Mouse (Mus musculus): ENCODE measurements at regions not wholly inside any gene's neighbourhood (a gene's known extent, or its start where the extent isn't known, plus 50 kb on each side); places are given as distances from the start of the nearest gene placed in this dataset.

- no peak for TF ChIP-seq CTCF (IDR thresholded peaks at IDR 0.05; ENCODE audit: borderline replicate concordance, control insufficient read depth, extremely low read depth, insufficient read depth, low read length, poor library complexity)
- TF ChIP-seq POLR2A (IDR thresholded peaks at IDR 0.05; ENCODE audit: control insufficient read depth, extremely low read depth, insufficient read depth, low read length, poor library complexity) = no peak
- DNase-seq = no peak
- Histone ChIP-seq H3K36me3 (ENCODE audit: control insufficient read depth, insufficient read depth, low read length) (no peaks in the 10 kb centered on the region), H3K4me3 (ENCODE audit: control insufficient read depth, insufficient read depth, low read length) (no peak overlapping the region), H3K27ac (ENCODE audit: control insufficient read depth, insufficient read depth, low read length) (no peak overlapping the region), H3K27me3 (ENCODE audit: control insufficient read depth, insufficient read depth, low read length) (no peaks in the 10 kb centered on the region), H3K4me1 (replicated peaks; ENCODE audit: control insufficient read depth, insufficient read depth, low read length) (no peaks in the 10 kb centered on the region)
- 93% methylated on average over 5 of the region's 5 CpGs for WGBS
Measured at GRCm38 (mm10) chr10:44873642-44874285, 193.2 kb upstream of the Prep start.

- no peaks in the 10 kb centered on the region for H3K4me1 ChIP-seq (replicated peaks; ENCODE audit: control insufficient read depth, insufficient read depth, low read length)
- TF ChIP-seq POLR2A (IDR thresholded peaks at IDR 0.05; ENCODE audit: control insufficient read depth, extremely low read depth, insufficient read depth, low read length, poor library complexity) (no peak), CTCF (IDR thresholded peaks at IDR 0.05; ENCODE audit: borderline replicate concordance, control insufficient read depth, extremely low read depth, insufficient read depth, low read length, poor library complexity) (no peak)
- no peaks in the 10 kb centered on the region for H3K36me3 ChIP-seq (ENCODE audit: control insufficient read depth, insufficient read depth, low read length)
- H3K27me3 ChIP-seq (ENCODE audit: control insufficient read depth, insufficient read depth, low read length) = no peaks in the 10 kb centered on the region
- no peak overlapping the region for H3K4me3 ChIP-seq (ENCODE audit: control insufficient read depth, insufficient read depth, low read length)
- DNase-seq = no peak
- WGBS = 92% methylated on average over 1 of the region's 1 CpGs
- no peak overlapping the region for H3K27ac ChIP-seq (ENCODE audit: control insufficient read depth, insufficient read depth, low read length)
Measured at GRCm38 (mm10) chr10:44864191-44864747, 202.7 kb upstream of the Prep start.

- 86% methylated on average over 8 of the region's 8 CpGs for WGBS
Measured at GRCm38 (mm10) chr10:44862360-44862674, 204.7 kb upstream of the Prep start.

GRCm38 (mm10) chr10:44861671-44862359, 205.2 kb upstream of the Prep start:
- DNase-seq = no peak
- WGBS = 63% methylated on average over 10 of the region's 10 CpGs
- Histone ChIP-seq H3K36me3 (ENCODE audit: control insufficient read depth, insufficient read depth, low read length) (no peaks in the 10 kb centered on the region), H3K4me3 (ENCODE audit: control insufficient read depth, insufficient read depth, low read length) (no peak overlapping the region), H3K4me1 (replicated peaks; ENCODE audit: control insufficient read depth, insufficient read depth, low read length) (no peaks in the 10 kb centered on the region), H3K27me3 (ENCODE audit: control insufficient read depth, insufficient read depth, low read length) (no peaks in the 10 kb centered on the region), H3K27ac (ENCODE audit: control insufficient read depth, insufficient read depth, low read length) (no peak overlapping the region)
- no peak for TF ChIP-seq CTCF (IDR thresholded peaks at IDR 0.05; ENCODE audit: borderline replicate concordance, control insufficient read depth, extremely low read depth, insufficient read depth, low read length, poor library complexity)
- TF ChIP-seq POLR2A (IDR thresholded peaks at IDR 0.05; ENCODE audit: control insufficient read depth, extremely low read depth, insufficient read depth, low read length, poor library complexity) = no peak

More at GRCm38 (mm10) chr10:44862360-44862674, 204.7 kb upstream of the Prep start:
- H3K27ac ChIP-seq (ENCODE audit: control insufficient read depth, insufficient read depth, low read length) = no peak overlapping the region
- no peaks in the 10 kb centered on the region for H3K4me1 ChIP-seq (replicated peaks; ENCODE audit: control insufficient read depth, insufficient read depth, low read length)
- DNase-seq = no peak
- TF ChIP-seq POLR2A (IDR thresholded peaks at IDR 0.05; ENCODE audit: control insufficient read depth, extremely low read depth, insufficient read depth, low read length, poor library complexity) = no peak
- TF ChIP-seq CTCF (IDR thresholded peaks at IDR 0.05; ENCODE audit: borderline replicate concordance, control insufficient read depth, extremely low read depth, insufficient read depth, low read length, poor library complexity) = no peak
- H3K27me3 ChIP-seq (ENCODE audit: control insufficient read depth, insufficient read depth, low read length) = no peaks in the 10 kb centered on the region
- H3K4me3 ChIP-seq (ENCODE audit: control insufficient read depth, insufficient read depth, low read length) = no peak overlapping the region
- no peaks in the 10 kb centered on the region for H3K36me3 ChIP-seq (ENCODE audit: control insufficient read depth, insufficient read depth, low read length)

- WGBS = 91% methylated on average over 4 of the region's 4 CpGs
- TF ChIP-seq POLR2A (IDR thresholded peaks at IDR 0.05; ENCODE audit: control insufficient read depth, extremely low read depth, insufficient read depth, low read length, poor library complexity) (no peak), CTCF (IDR thresholded peaks at IDR 0.05; ENCODE audit: borderline replicate concordance, control insufficient read depth, extremely low read depth, insufficient read depth, low read length, poor library complexity) (no peak)
- Histone ChIP-seq H3K27ac (ENCODE audit: control insufficient read depth, insufficient read depth, low read length) (no peak overlapping the region), H3K4me3 (ENCODE audit: control insufficient read depth, insufficient read depth, low read length) (no peak overlapping the region), H3K4me1 (replicated peaks; ENCODE audit: control insufficient read depth, insufficient read depth, low read length) (no peaks in the 10 kb centered on the region), H3K27me3 (ENCODE audit: control insufficient read depth, insufficient read depth, low read length) (no peaks in the 10 kb centered on the region), H3K36me3 (ENCODE audit: control insufficient read depth, insufficient read depth, low read length) (no peaks in the 10 kb centered on the region)
- no peak for DNase-seq
Measured at GRCm38 (mm10) chr10:44857444-44857843, 209.6 kb upstream of the Prep start.

GRCm38 (mm10) chr10:44854109-44854508, 212.9 kb upstream of the Prep start:
- H3K27ac ChIP-seq (ENCODE audit: control insufficient read depth, insufficient read depth, low read length) = no peak overlapping the region
- H3K36me3 ChIP-seq (ENCODE audit: control insufficient read depth, insufficient read depth, low read length) = no peaks in the 10 kb centered on the region
- no peaks in the 10 kb centered on the region for H3K4me1 ChIP-seq (replicated peaks; ENCODE audit: control insufficient read depth, insufficient read depth, low read length)
- over 99% methylated on average over 4 of the region's 4 CpGs for WGBS
- no peak for DNase-seq
- H3K27me3 ChIP-seq (ENCODE audit: control insufficient read depth, insufficient read depth, low read length) = no peaks in the 10 kb centered on the region
- no peak for TF ChIP-seq CTCF (IDR thresholded peaks at IDR 0.05; ENCODE audit: borderline replicate concordance, control insufficient read depth, extremely low read depth, insufficient read depth, low read length, poor library complexity)
- no peak for TF ChIP-seq POLR2A (IDR thresholded peaks at IDR 0.05; ENCODE audit: control insufficient read depth, extremely low read depth, insufficient read depth, low read length, poor library complexity)
- no peak overlapping the region for H3K4me3 ChIP-seq (ENCODE audit: control insufficient read depth, insufficient read depth, low read length)

Measured in thymus, adult 2 months (tissue).